Mouse (Mus musculus) CH12.LX (cell line): ENCODE results near the gene Olfr332. TPM values are rescaled to one million over a fixed set of nuclear protein-coding genes. Genes with fewer than 3 reads are reported as not detected.

Experiments
- polyA plus RNA-seq: library from polyadenylated mRNA; unstranded; fragments of >175 nt; gene quantifications from 2 replicates; pipeline ENCODE4 v1.2.1, GENCODE M21; 2012; ENCODE audit warnings: low read depth; ENCODE audit not compliant: insufficient read length
- total RNA-seq, 2 experiments: library from RNA; depleted of rRNA; stranded (reverse); fragments of 300-350 nt in 1 of 2; fragments of >200 nt in 1 of 2; gene quantifications; 2 replicates each; pipeline ENCODE4 v1.2.3; 2012 to 2014

The Olfr332 gene
- total and polyA plus RNA-seq, 3 experiments: not detected

Other genes with a start within 250 kb of the Olfr332 start
Only the 20 nearest of the 24 such genes appear.
- 14.7 and 18.7 TPM in 2 replicates for gene Zfp692, start 185.5 kb downstream of the Olfr332 start, total RNA-seq (2012; rRNA removed)
- gene Zfp692, start 185.5 kb downstream of the Olfr332 start, total RNA-seq (2014; rRNA removed): 13.1 and 14.2 TPM in 2 replicates
- gene Zfp692, start 185.5 kb downstream of the Olfr332 start, polyA plus RNA-seq: 17.6 and 17.7 TPM in 2 replicates
- 34.9 and 43.7 TPM in 2 replicates for gene Zfp672, start 162.2 kb downstream of the Olfr332 start, total RNA-seq (2012; rRNA removed)
- 38.8 and 40.5 TPM in 2 replicates for gene Zfp672, start 162.2 kb downstream of the Olfr332 start, total RNA-seq (2014; rRNA removed)
- 27.4 and 31.2 TPM in 2 replicates for gene Zfp672, start 162.2 kb downstream of the Olfr332 start, polyA plus RNA-seq
- gene Sh3bp5l, start 161.8 kb downstream of the Olfr332 start, total RNA-seq (2012; rRNA removed): 26.1 and 27.7 TPM in 2 replicates
- gene Sh3bp5l, start 161.8 kb downstream of the Olfr332 start, total RNA-seq (2014; rRNA removed): 18.1 and 18.6 TPM in 2 replicates
- gene Sh3bp5l, start 161.8 kb downstream of the Olfr332 start, polyA plus RNA-seq: 22.2 and 22.8 TPM in 2 replicates
- gene Lypd8, start 113.5 kb downstream of the Olfr332 start, total RNA-seq (2012; rRNA removed): not detected in 2 replicates
- not detected in 2 replicates for gene Lypd8, start 113.5 kb downstream of the Olfr332 start, total RNA-seq (2014; rRNA removed)
- gene Lypd8, start 113.5 kb downstream of the Olfr332 start, polyA plus RNA-seq: not detected in 2 replicates
- not detected in 2 replicates for gene 1810065E05Rik, start 71.4 kb downstream of the Olfr332 start, total RNA-seq (2012; rRNA removed)
- not detected in 2 replicates for gene 1810065E05Rik, start 71.4 kb downstream of the Olfr332 start, total RNA-seq (2014; rRNA removed)
- not detected in 2 replicates for gene 1810065E05Rik, start 71.4 kb downstream of the Olfr332 start, polyA plus RNA-seq
- gene Gm12253, start 60.0 kb downstream of the Olfr332 start, total RNA-seq (2012; rRNA removed): not detected in 2 replicates
- not detected in 2 replicates for gene Gm12253, start 60.0 kb downstream of the Olfr332 start, total RNA-seq (2014; rRNA removed)
- not detected in 2 replicates for gene Gm12253, start 60.0 kb downstream of the Olfr332 start, polyA plus RNA-seq
- not detected in 2 replicates for gene Lypd9, start 39.6 kb downstream of the Olfr332 start, total RNA-seq (2012; rRNA removed)
- not detected in 2 replicates for gene Lypd9, start 39.6 kb downstream of the Olfr332 start, total RNA-seq (2014; rRNA removed)
- gene Lypd9, start 39.6 kb downstream of the Olfr332 start, polyA plus RNA-seq: not detected in 2 replicates
- not detected in 2 replicates for gene Olfr30, start 30.3 kb downstream of the Olfr332 start, total RNA-seq (2012; rRNA removed)
- not detected in 2 replicates for gene Olfr30, start 30.3 kb downstream of the Olfr332 start, total RNA-seq (2014; rRNA removed)
- not detected in 2 replicates for gene Olfr30, start 30.3 kb downstream of the Olfr332 start, polyA plus RNA-seq
- not detected in 2 replicates for gene Olfr331, start 10.0 kb upstream of the Olfr332 start, total RNA-seq (2012; rRNA removed)
- gene Olfr331, start 10.0 kb upstream of the Olfr332 start, total RNA-seq (2014; rRNA removed): not detected in 2 replicates
- gene Olfr331, start 10.0 kb upstream of the Olfr332 start, polyA plus RNA-seq: not detected in 2 replicates
- gene Olfr330, start 42.3 kb upstream of the Olfr332 start, total RNA-seq (2012; rRNA removed): not detected in 2 replicates
- not detected in 2 replicates for gene Olfr330, start 42.3 kb upstream of the Olfr332 start, total RNA-seq (2014; rRNA removed)
- gene Olfr330, start 42.3 kb upstream of the Olfr332 start, polyA plus RNA-seq: not detected in 2 replicates
- gene Olfr329-ps, start 53.9 kb upstream of the Olfr332 start, total RNA-seq (2012; rRNA removed): not detected in 2 replicates
- gene Olfr329-ps, start 53.9 kb upstream of the Olfr332 start, total RNA-seq (2014; rRNA removed): not detected in 2 replicates
- not detected in 2 replicates for gene Olfr329-ps, start 53.9 kb upstream of the Olfr332 start, polyA plus RNA-seq
- gene Olfr328, start 63.1 kb upstream of the Olfr332 start, total RNA-seq (2012; rRNA removed): not detected in 2 replicates
- gene Olfr328, start 63.1 kb upstream of the Olfr332 start, total RNA-seq (2014; rRNA removed): not detected in 2 replicates
- gene Olfr328, start 63.1 kb upstream of the Olfr332 start, polyA plus RNA-seq: not detected in 2 replicates
- not detected in 2 replicates for gene Olfr224, start 78.0 kb upstream of the Olfr332 start, total RNA-seq (2012; rRNA removed)
- not detected in 2 replicates for gene Olfr224, start 78.0 kb upstream of the Olfr332 start, total RNA-seq (2014; rRNA removed)
- gene Olfr224, start 78.0 kb upstream of the Olfr332 start, polyA plus RNA-seq: not detected in 2 replicates
- not detected in 2 replicates for gene Olfr325, start 85.2 kb upstream of the Olfr332 start, total RNA-seq (2012; rRNA removed)
- not detected in 2 replicates for gene Olfr325, start 85.2 kb upstream of the Olfr332 start, total RNA-seq (2014; rRNA removed)
- not detected in 2 replicates for gene Olfr325, start 85.2 kb upstream of the Olfr332 start, polyA plus RNA-seq
- gene Olfr324, start 102.6 kb upstream of the Olfr332 start, total RNA-seq (2012; rRNA removed): not detected in 2 replicates
- not detected in 2 replicates for gene Olfr324, start 102.6 kb upstream of the Olfr332 start, total RNA-seq (2014; rRNA removed)
- not detected in 2 replicates for gene Olfr324, start 102.6 kb upstream of the Olfr332 start, polyA plus RNA-seq
- not detected in 2 replicates for gene 2210407C18Rik, start 123.5 kb upstream of the Olfr332 start, total RNA-seq (2012; rRNA removed)
- not detected in 2 replicates for gene 2210407C18Rik, start 123.5 kb upstream of the Olfr332 start, total RNA-seq (2014; rRNA removed)
- gene 2210407C18Rik, start 123.5 kb upstream of the Olfr332 start, polyA plus RNA-seq: not detected in 2 replicates
- gene Olfr323, start 137.9 kb upstream of the Olfr332 start, total RNA-seq (2012; rRNA removed): not detected in 2 replicates
- not detected in 2 replicates for gene Olfr323, start 137.9 kb upstream of the Olfr332 start, total RNA-seq (2014; rRNA removed)
- not detected in 2 replicates for gene Olfr323, start 137.9 kb upstream of the Olfr332 start, polyA plus RNA-seq
- gene Trim58, start 147.9 kb upstream of the Olfr332 start, total RNA-seq (2012; rRNA removed): not detected in 2 replicates
- gene Trim58, start 147.9 kb upstream of the Olfr332 start, total RNA-seq (2014; rRNA removed): not detected in 2 replicates
- not detected in 2 replicates for gene Trim58, start 147.9 kb upstream of the Olfr332 start, polyA plus RNA-seq
- gene Olfr322, start 166.2 kb upstream of the Olfr332 start, total RNA-seq (2012; rRNA removed): not detected in 2 replicates
- gene Olfr322, start 166.2 kb upstream of the Olfr332 start, total RNA-seq (2014; rRNA removed): not detected in 2 replicates
- gene Olfr322, start 166.2 kb upstream of the Olfr332 start, polyA plus RNA-seq: not detected in 2 replicates
- gene Olfr320, start 188.5 kb upstream of the Olfr332 start, total RNA-seq (2012; rRNA removed): not detected in 2 replicates
- not detected in 2 replicates for gene Olfr320, start 188.5 kb upstream of the Olfr332 start, total RNA-seq (2014; rRNA removed)
- not detected in 2 replicates for gene Olfr320, start 188.5 kb upstream of the Olfr332 start, polyA plus RNA-seq